Mouse (Mus musculus): ENCODE results near the gene Slc29a1. TPM values are rescaled to one million over a fixed set of nuclear protein-coding genes. Genes with fewer than 3 reads are reported as not detected.
A peak's percentile ranks its signal among the peaks of the same experiment; 100 is the strongest.

Slc29a1 gene
- polyA plus RNA-seq, 1 experiment from 2014 or later = 103 TPM

DNA sequence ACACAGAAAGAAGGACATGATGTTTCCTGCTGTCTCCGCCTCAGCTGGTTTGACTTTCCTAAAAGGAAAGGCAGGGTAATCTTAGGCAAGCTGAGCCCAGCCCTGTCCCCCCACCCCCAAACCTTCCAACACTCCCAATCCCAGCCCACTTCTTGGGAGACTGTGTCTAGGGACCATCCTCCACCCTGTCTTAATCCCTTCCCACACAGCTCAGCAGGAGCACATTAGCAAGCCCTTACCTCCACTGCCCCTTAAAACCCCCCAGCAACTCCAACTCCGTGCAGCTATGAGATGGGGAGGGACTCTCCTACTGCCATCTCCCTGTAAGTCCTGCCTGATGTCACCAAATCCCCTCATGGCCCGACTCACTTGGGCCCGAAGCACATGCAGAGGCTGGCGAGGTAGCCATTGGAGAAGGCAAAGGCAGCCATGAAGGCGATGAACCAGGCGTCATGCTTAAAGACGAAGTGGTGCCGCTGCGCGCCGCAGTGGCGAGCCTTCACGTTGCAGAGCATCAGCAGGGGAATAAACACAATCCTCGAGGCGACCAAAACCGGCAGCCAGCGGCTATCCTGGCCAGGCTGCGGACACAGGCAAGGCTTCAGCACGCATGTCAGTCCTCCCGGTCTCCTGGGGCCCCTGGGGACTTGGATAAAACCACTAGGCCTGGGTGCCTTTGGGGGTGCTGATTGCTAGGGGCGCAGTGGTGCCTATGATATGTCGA lies 13.5 kb downstream of the Slc29a1 start:
- H3K4me3 ChIP-seq = no peak overlapping the region
- no peaks in the 10 kb centered on the region for H3K9me3 ChIP-seq
- peaks cover 20% of the 10 kb centered on the region; the same call in 1 of the 2 replicates for H3K36me3 ChIP-seq
- 67% methylated on average over 23 of the region's 23 CpGs for WGBS
- no peak overlapping the region for H3K4me2 ChIP-seq
- no peak for ATAC-seq (ENCODE audit: borderline replicate concordance, extremely low read depth, low FRiP score, low TSS enrichment)
- peaks cover 38% of the 10 kb centered on the region for H3K4me1 ChIP-seq
- no peaks in the 10 kb centered on the region for H3K27me3 ChIP-seq
- peak overlapping the region; percentile 84 for H3K27ac ChIP-seq
- H3K9ac ChIP-seq = no peak overlapping the region

DNA sequence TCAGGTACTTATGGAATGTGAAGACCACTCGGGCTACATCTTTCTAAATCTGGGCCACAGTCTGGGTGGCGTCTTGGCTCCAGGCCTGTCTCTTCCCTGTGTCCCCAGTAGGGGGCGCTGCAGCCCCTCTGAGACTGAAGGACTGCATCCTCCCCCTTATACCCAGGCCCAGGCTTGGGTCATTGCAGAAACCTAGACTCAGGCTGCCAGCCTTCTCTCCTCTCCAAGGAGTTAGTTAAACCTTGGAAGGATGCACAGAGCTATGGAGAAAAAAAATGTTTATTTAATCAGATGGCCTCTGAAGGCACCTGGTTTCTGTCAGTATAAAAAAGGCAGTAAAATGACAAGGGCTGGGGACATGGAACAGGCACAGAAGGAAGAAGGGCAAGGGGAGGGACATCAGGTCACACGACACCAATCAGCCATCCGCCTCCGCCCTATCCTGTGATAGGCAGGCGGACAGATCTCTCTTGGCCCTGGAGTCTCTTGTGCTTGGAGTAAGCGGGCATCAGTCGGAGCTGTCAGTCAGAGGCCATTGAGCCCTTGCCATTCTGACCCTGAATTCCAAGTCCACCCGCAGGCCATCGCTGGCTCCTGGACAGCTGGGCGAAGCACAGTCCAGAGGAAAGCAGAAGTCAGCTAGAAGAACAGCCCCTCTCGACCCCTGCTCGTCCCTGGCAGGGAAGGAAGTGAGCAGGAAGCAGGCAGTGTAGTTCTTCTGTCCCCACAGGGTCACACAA lies 14.3 kb downstream of the Slc29a1 start:
- H3K9me3 ChIP-seq = no peaks in the 10 kb centered on the region
- H3K36me3 ChIP-seq = peaks cover 20% of the 10 kb centered on the region; the same call in 1 of the 2 replicates
- peak; percentile 49 for ATAC-seq (ENCODE audit: borderline replicate concordance, extremely low read depth, low FRiP score, low TSS enrichment)
- peaks cover 36% of the 10 kb centered on the region for H3K4me1 ChIP-seq
- peak overlapping the region; percentile 84 for H3K27ac ChIP-seq
- peak overlapping the region; percentile 15 for H3K4me2 ChIP-seq
- 28% methylated on average over 14 of the region's 14 CpGs for WGBS
- no peak overlapping the region for H3K4me3 ChIP-seq
- no peak overlapping the region for H3K9ac ChIP-seq
- H3K27me3 ChIP-seq = no peaks in the 10 kb centered on the region

DNA sequence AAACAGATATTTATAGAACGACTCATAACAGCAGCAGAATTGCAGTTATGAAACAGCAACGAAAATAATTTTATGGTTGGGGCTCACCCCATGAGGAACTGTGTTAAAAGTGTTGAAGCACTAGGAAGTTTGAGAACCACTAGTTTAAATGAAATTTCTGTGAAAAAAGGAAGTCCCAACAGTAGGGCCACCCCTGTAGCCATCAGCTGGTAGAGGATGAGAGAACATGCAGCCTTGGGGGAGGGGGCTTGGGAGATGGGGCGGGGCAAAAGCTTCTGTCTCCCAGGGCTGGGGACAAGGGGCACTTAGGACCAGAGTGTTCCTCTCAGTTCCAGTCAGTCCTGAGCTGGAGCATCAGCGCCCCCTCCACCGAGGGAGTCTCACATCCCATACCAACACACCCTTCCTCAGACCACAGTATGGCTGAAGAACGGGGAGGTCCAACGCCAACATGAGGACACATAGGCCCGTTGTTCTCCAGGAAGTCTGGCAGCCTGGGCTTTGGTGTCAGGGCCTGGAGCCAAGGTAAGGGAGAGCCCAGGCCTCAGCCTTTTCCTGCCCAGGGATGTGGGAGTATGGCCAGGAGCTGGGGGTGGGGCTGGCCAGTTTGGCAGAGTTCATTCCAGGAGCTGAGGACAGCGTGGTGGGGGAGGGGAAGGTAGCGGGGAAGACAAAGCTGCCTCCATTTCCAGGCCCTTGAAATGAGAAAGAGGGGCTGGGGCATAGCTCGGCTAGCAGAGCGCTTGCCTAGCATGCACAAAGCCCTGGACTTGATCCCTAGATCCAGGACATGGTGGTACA lies 15.1 kb downstream of the Slc29a1 start:
- Histone ChIP-seq H3K4me3 (no peak overlapping the region), H3K9me3 (no peaks in the 10 kb centered on the region), H3K4me1 (peaks cover 36% of the 10 kb centered on the region), H3K4me2 (peak overlapping the region; percentile 15), H3K27me3 (no peaks in the 10 kb centered on the region), H3K36me3 (peaks cover 18% of the 10 kb centered on the region; the same call in 1 of the 2 replicates), H3K27ac (peak overlapping the region; percentile 84), H3K9ac (no peak overlapping the region)
- 30% methylated on average over 12 of the region's 12 CpGs for WGBS
- ATAC-seq (ENCODE audit: borderline replicate concordance, extremely low read depth, low FRiP score, low TSS enrichment) = peak; percentile 69

DNA sequence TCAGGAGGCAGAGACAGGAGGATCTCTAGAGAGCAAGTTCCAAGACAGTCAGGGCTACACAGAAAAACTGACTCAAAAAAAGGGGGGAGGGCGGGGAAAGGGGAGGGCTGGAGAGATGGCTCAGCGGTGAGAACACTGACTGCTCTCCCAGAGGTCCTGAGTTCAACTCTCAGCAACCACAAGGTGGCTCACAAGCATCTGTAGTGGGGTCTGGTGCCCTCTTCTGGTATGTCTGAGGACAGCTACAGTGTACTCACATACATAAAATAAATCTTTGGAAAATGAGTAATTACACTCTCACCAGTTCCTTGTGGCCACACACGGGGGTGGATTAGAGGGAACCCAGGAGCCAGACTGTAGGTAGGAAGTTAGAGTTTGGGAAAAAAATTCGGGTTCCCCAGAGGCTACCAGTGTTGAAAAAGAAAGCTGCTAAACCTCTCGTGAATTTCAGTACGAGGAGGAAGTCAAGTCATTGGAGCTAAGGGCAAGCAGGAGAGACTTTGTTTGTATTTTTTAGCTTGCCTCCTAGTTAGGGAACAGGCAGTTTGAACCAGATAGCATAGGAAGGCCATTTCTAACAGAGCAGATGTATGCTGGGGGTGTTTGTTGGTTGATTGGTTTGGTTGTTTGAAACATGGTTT lies 16.6 kb downstream of the Slc29a1 start:
- Histone ChIP-seq H3K9ac (no peak overlapping the region), H3K9me3 (no peaks in the 10 kb centered on the region), H3K27ac (no peak overlapping the region), H3K4me3 (no peak overlapping the region), H3K27me3 (no peaks in the 10 kb centered on the region), H3K36me3 (peaks cover 10% of the 10 kb centered on the region; the same call in 1 of the 2 replicates), H3K4me1 (peaks cover 41% of the 10 kb centered on the region), H3K4me2 (no peak overlapping the region)
- WGBS = 64% methylated on average over 6 of the region's 6 CpGs
- ATAC-seq (ENCODE audit: borderline replicate concordance, extremely low read depth, low FRiP score, low TSS enrichment) = no peak

DNA sequence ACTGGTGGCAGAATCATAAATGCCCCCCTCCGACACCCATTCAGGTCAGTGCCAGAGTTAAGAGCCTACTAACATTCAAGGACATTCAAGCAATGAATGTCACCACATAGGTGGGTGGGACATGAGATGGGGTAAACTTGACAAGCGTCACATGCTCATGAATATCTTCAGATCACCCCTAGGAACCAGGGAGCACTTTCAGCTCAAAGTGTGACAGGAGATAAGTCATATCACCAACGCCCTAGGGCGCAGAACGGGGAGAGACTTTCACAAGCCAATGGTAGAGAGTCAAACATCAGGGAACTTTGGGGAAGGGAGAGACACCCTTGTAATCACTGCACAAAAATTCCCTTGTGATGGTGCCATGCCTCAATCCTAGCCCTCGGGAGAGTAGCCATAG lies 17.2 kb downstream of the Slc29a1 start:
- peaks cover 9% of the 10 kb centered on the region; the same call in 1 of the 2 replicates for H3K36me3 ChIP-seq
- H3K4me1 ChIP-seq = peaks cover 41% of the 10 kb centered on the region
- WGBS = 90% methylated on average over 6 of the region's 6 CpGs
- ATAC-seq (ENCODE audit: borderline replicate concordance, extremely low read depth, low FRiP score, low TSS enrichment) = no peak
- no peak overlapping the region for H3K4me2 ChIP-seq
- H3K27me3 ChIP-seq = no peaks in the 10 kb centered on the region
- no peak overlapping the region for H3K27ac ChIP-seq
- no peak overlapping the region for H3K4me3 ChIP-seq
- H3K9ac ChIP-seq = no peak overlapping the region
- no peaks in the 10 kb centered on the region for H3K9me3 ChIP-seq

DNA sequence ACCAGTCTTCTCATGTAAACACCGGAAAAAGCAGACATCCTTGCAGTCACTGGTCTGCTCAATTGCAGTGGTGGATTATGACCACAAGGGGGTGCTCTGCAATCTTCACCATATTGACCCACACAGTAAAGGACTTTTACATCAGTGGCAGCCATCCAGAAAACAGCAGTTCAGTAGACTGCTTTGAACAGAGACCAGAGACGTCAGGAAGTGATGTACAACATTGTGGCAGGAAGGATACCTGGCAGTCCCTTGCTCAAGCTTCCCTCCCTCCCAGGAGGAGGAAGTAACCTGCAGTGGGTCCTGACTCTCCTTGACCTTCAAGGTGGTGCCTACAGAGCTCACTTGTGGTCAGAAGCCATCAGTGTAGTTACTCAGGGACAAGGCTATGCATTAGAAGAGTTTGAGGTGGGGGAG lies 17.8 kb downstream of the Slc29a1 start:
- ATAC-seq (ENCODE audit: borderline replicate concordance, extremely low read depth, low FRiP score, low TSS enrichment) = 0 out of 2 replicates have a peak, but pooled peaks have one; percentile 7
- WGBS = 3% methylated on average over 2 of the region's 2 CpGs

GRCm38 (mm10) chr17:45580958-45581477 lies 18.4 kb downstream of the Slc29a1 start:
- H3K4me3 ChIP-seq = no peak overlapping the region
- no peak overlapping the region for H3K9ac ChIP-seq
- ATAC-seq (ENCODE audit: borderline replicate concordance, extremely low read depth, low FRiP score, low TSS enrichment) = no peak; the same call in 1 of the 2 replicates
- peak overlapping the region; percentile 21; the same call in 1 of the 2 replicates for H3K4me2 ChIP-seq
- peak overlapping the region; percentile 61 for H3K27ac ChIP-seq
- no peaks in the 10 kb centered on the region for H3K27me3 ChIP-seq
- H3K9me3 ChIP-seq = no peaks in the 10 kb centered on the region
- H3K36me3 ChIP-seq = no peaks in the 10 kb centered on the region
- WGBS = 17% methylated on average over 12 of the region's 12 CpGs
- peaks cover 40% of the 10 kb centered on the region for H3K4me1 ChIP-seq

More for the DNA sequence above, 17.8 kb downstream of the Slc29a1 start:
- Histone ChIP-seq H3K27ac (peak overlapping the region; percentile 61; the same call in 1 of the 2 replicates), H3K9me3 (no peaks in the 10 kb centered on the region), H3K4me3 (no peak overlapping the region), H3K27me3 (no peaks in the 10 kb centered on the region), H3K4me2 (0 out of 2 replicates have a peak overlapping the region, but pooled peaks have one; percentile 21), H3K9ac (no peak overlapping the region), H3K36me3 (peaks cover 3% of the 10 kb centered on the region; the same call in 1 of the 2 replicates), H3K4me1 (peaks cover 41% of the 10 kb centered on the region)

DNA sequence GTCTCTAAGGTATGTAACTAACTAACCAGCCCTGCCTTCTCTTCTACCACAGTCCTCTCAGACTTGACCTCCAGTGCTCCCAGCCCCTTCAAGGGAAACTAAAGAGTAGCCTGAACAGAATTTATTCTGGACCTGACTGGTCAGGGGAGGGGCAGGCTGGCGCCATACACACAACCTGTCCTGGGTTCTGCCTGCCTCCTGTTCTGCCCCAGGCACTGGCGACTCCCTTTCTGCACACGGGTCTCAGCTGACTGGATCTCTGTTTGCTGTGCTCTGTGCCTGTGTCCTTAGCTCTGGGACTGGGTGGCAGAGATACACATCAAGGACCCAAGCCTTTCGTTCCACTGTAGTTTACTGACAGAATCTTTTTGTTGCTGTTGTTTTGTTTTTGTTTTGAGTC lies 19.9 kb downstream of the Slc29a1 start:
- Histone ChIP-seq H3K36me3 (no peaks in the 10 kb centered on the region), H3K9me3 (no peaks in the 10 kb centered on the region), H3K4me1 (peaks cover 34% of the 10 kb centered on the region), H3K27me3 (no peaks in the 10 kb centered on the region), H3K9ac (no peak overlapping the region), H3K27ac (no peak overlapping the region), H3K4me2 (no peak overlapping the region), H3K4me3 (no peak overlapping the region)
- no peak for ATAC-seq (ENCODE audit: borderline replicate concordance, extremely low read depth, low FRiP score, low TSS enrichment)
- 72% methylated on average over 4 of the region's 4 CpGs for WGBS

DNA sequence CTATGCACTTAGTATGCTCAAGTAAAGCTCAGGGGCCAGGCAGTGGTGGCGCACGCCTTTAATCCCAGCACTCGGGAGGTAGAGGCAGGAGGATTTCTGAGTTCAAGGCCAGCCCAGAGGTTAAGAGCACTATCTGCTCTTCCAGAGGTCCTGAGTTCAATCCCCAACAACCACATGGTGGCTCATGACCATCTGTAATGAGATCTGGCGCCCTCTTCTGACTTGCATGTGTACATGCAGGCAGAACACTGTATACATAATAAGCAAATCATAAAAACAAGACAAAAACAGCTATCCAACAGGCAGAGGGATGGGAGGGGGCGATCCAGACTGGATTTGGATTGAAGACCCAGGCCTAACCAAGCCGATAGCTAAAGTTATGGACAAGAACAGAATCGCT lies 20.6 kb downstream of the Slc29a1 start:
- H3K9ac ChIP-seq = no peak overlapping the region
- H3K4me2 ChIP-seq = no peak overlapping the region
- WGBS = 73% methylated on average over 7 of the region's 7 CpGs
- no peaks in the 10 kb centered on the region for H3K36me3 ChIP-seq
- no peak overlapping the region for H3K4me3 ChIP-seq
- ATAC-seq (ENCODE audit: borderline replicate concordance, extremely low read depth, low FRiP score, low TSS enrichment) = no peak
- H3K4me1 ChIP-seq = peaks cover 30% of the 10 kb centered on the region
- peak overlapping the region; percentile 41 for H3K27ac ChIP-seq
- no peaks in the 10 kb centered on the region for H3K9me3 ChIP-seq
- H3K27me3 ChIP-seq = no peaks in the 10 kb centered on the region

DNA sequence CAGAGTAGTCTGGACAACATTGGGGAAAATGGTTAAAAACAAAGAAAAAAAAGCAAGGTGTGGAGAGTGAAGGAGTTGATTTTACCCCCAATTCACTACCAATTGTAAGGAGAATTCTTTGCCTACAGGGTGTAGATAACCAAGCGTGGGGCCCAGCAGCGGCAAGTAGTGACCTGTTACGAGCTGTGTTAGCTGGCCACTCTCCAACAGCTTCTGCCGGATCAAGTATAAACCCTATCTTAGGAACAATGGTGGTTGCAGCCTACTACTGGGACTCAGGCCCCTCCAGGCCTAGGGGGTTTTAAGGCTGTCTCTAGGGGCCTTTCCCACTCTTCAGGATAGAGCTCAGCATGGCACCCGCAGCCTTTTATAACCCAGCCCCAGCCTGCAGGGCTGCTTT lies 21.2 kb downstream of the Slc29a1 start:
- ATAC-seq (ENCODE audit: borderline replicate concordance, extremely low read depth, low FRiP score, low TSS enrichment) = no peak
- H3K9me3 ChIP-seq = no peaks in the 10 kb centered on the region
- no peaks in the 10 kb centered on the region for H3K27me3 ChIP-seq
- H3K9ac ChIP-seq = no peak overlapping the region
- H3K4me3 ChIP-seq = no peak overlapping the region
- no peak overlapping the region for H3K4me2 ChIP-seq
- no peaks in the 10 kb centered on the region for H3K36me3 ChIP-seq
- peaks cover 30% of the 10 kb centered on the region for H3K4me1 ChIP-seq
- 37% methylated on average over 5 of the region's 5 CpGs for WGBS
- peak overlapping the region; percentile 41 for H3K27ac ChIP-seq
